Mouse (Mus musculus) hindbrain, embryonic 11.5 days (tissue): ENCODE data around the gene Sh3pxd2b. TPM values are rescaled to one million over a fixed set of nuclear protein-coding genes. Genes with fewer than 3 reads are reported as not detected.

Experiments
- ATAC-seq: fragments of 200-750 bp; cut with Nextera tagmentation; 2 replicates; pipeline ENCODE4 v1.8.0; 2017; ENCODE audit warnings: mild to moderate bottlenecking, moderate TSS enrichment, moderate library complexity; ENCODE audit not compliant: low FRiP score
- DNase-seq: peaks from one replicate; pipeline ENCODE4 v3.0.0-alpha.2; 2015; ENCODE audit warnings: low spot score
- H3K27ac ChIP-seq: fragments of 300-500 bp; sonication (generic); 2 replicates; pipeline ENCODE4 v1.5.1; 2014; ENCODE audit warnings: mild to moderate bottlenecking, low read depth, low read length
- H3K27me3 ChIP-seq: fragments of 300-500 bp; sonication (generic); 2 replicates; pipeline ENCODE4 v1.6.1; 2014; ENCODE audit warnings: mild to moderate bottlenecking, low read length, moderate library complexity, mixed read lengths; ENCODE audit not compliant: control insufficient read depth, insufficient read depth
- H3K36me3 ChIP-seq: fragments of 300-500 bp; sonication (generic); 2 replicates; pipeline ENCODE4 v1.6.1; 2014; ENCODE audit warnings: mild to moderate bottlenecking, low read length, moderate library complexity, mixed read lengths; ENCODE audit not compliant: control insufficient read depth, insufficient read depth
- H3K4me1 ChIP-seq: fragments of 300-500 bp; sonication (generic); replicated peaks from 2 replicates; pipeline ENCODE4 v1.6.1; 2014; ENCODE audit warnings: low read length, mixed read lengths; ENCODE audit not compliant: control insufficient read depth, insufficient read depth
- H3K4me2 ChIP-seq: fragments of 300-500 bp; sonication (generic); replicated peaks from 2 replicates; pipeline ENCODE4 v1.6.1; 2014; ENCODE audit warnings: mild to moderate bottlenecking, low read depth, low read length
- H3K4me3 ChIP-seq: fragments of 300-500 bp; sonication (generic); 2 replicates; pipeline ENCODE4 v1.5.1; 2014; ENCODE audit warnings: low read depth, low read length
- H3K9ac ChIP-seq: fragments of 300-500 bp; sonication (generic); 2 replicates; pipeline ENCODE4 v1.6.1; 2014; ENCODE audit warnings: low read depth, low read length
- H3K9me3 ChIP-seq: fragments of 300-500 bp; sonication (generic); 2 replicates; pipeline ENCODE4 v1.6.1; 2016; ENCODE audit warnings: low read length; ENCODE audit not compliant: control insufficient read depth
- WGBS: fragments of 180-500 bp; shearing (Covaris S2); extraction: QIAGEN DNeasy Blood & Tissue Kit; methylation state at CpG from one replicate; pipeline ENCODE4 v1.1.7; 2014; 5-methylcytosine and 5-hydroxymethylcytosine counted together
- polyA plus RNA-seq: library from polyadenylated mRNA; unstranded; fragments of >200 nt; fragmentation: Nextera tagmentation; extraction: Ambion mirVana; gene quantifications from 2 replicates; pipeline ENCODE4 v1.2.1, GENCODE M21; 2014

The Sh3pxd2b gene
- polyA plus RNA-seq, 1 experiment from 2014 or later = 24.2 TPM

DNA sequence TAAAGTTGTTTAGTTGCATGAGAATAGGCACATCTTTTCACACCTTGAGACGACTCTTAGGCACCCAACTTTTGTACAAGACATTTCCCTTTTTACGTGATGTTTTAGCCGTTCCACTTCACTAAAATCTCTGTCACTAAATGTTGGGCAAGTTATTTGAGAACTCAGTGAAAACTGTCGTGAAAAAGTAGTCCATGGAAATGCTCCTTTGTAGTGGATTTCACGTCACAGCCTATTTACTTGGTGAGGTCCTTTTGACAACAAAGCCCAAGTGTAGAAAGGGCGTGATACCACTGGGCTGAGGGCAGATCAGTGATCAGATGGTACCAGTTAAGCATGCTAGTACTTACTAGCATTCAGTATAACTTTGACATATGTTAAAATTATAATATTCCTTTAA is 108.7 kb downstream of the Sh3pxd2b start:
- no peaks in the 10 kb centered on the region for H3K4me1 ChIP-seq
- H3K4me2 ChIP-seq = peak overlapping the region; percentile 87
- peak overlapping the region; percentile 97 for H3K9ac ChIP-seq
- peak overlapping the region; percentile 95 for H3K4me3 ChIP-seq
- H3K36me3 ChIP-seq = no peaks in the 10 kb centered on the region
- WGBS = 15% methylated on average over 6 of the region's 6 CpGs
- peak; percentile 45 for DNase-seq
- no peak overlapping the region for H3K27ac ChIP-seq
- H3K27me3 ChIP-seq = no peaks in the 10 kb centered on the region
- H3K9me3 ChIP-seq = no peaks in the 10 kb centered on the region
- no peak for ATAC-seq

DNA sequence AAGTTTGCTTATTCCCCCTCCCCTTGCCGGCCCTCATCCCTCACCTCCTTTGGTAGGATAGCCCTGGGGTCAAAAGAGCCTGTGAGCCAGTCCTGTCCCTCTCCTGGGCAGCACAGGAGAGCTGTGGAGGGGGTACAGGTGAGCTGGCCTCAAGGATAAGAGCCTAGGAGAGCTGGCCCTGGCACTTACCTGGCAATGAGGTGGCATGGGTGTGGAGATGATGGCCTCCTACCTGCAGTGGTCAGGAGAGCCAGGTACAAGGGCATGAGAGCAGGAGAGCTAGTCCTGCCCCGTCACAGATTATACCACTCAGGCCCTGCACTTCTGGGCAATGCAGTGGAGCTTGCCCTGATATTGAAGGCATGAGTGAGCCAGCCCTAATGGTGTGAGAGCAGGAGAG is 116.7 kb downstream of the Sh3pxd2b start:
- WGBS = 70% methylated on average over 2 of the region's 2 CpGs
- H3K9me3 ChIP-seq = no peaks in the 10 kb centered on the region
- no peak overlapping the region for H3K4me3 ChIP-seq
- ATAC-seq (no peak), DNase-seq (no peak)
- no peak overlapping the region for H3K4me2 ChIP-seq
- no peak overlapping the region for H3K9ac ChIP-seq
- H3K4me1 ChIP-seq = no peaks in the 10 kb centered on the region
- no peaks in the 10 kb centered on the region for H3K36me3 ChIP-seq
- H3K27ac ChIP-seq = no peak overlapping the region
- no peaks in the 10 kb centered on the region for H3K27me3 ChIP-seq

DNA sequence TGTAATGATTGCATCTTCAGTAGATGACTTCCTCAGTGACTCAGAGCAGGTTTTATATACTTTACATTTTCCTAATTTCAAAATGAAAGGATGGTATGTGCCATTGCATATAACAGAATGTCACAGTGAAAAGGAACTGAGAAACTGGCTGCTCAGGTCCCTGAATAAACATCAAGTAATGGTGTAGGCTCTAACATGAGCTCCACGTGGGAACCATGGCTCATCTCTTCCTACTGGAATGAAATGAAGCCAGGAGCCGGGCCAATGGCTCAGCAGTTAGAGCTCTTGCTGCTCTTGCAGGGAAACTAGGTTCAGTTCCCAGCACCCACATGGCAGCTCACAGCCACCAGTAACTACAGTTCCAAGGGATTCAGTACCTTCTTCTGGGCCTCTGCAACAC is 124.3 kb downstream of the Sh3pxd2b start:
- H3K9ac ChIP-seq = no peak overlapping the region
- no peaks in the 10 kb centered on the region for H3K9me3 ChIP-seq
- WGBS = 82% methylated on average over 2 of the region's 2 CpGs
- H3K4me1 ChIP-seq = no peaks in the 10 kb centered on the region
- no peaks in the 10 kb centered on the region for H3K27me3 ChIP-seq
- H3K4me2 ChIP-seq = no peak overlapping the region
- ATAC-seq = no peak
- H3K36me3 ChIP-seq = no peaks in the 10 kb centered on the region
- no peak overlapping the region for H3K4me3 ChIP-seq
- no peak for DNase-seq
- no peak overlapping the region for H3K27ac ChIP-seq

DNA sequence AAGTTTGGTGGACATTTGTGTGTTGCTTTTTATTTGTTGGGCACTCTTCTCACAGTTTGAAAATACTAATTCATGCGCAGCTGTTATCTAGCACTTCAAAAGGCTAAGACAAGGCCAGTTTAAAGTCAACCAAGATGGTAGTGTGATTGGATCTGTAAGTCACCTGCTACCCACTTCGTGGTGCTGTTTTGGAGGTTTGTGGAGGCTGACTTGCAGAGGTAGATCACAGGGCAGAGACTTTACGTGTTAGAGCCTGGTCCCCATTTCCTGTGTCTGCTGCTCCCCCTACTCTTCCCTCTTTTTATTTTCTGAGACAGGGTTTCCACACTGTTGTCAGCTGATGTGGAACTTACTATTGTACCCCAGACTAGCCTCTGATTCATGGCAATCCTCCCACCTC is 127.1 kb downstream of the Sh3pxd2b start:
- H3K4me2 ChIP-seq = no peak overlapping the region
- H3K4me1 ChIP-seq = no peaks in the 10 kb centered on the region
- no peaks in the 10 kb centered on the region for H3K36me3 ChIP-seq
- H3K27ac ChIP-seq = no peak overlapping the region
- H3K9ac ChIP-seq = no peak overlapping the region
- no peaks in the 10 kb centered on the region for H3K9me3 ChIP-seq
- DNase-seq (no peak), ATAC-seq (no peak)
- H3K27me3 ChIP-seq = no peaks in the 10 kb centered on the region
- 94% methylated on average over 3 of the region's 3 CpGs for WGBS
- no peak overlapping the region for H3K4me3 ChIP-seq

DNA sequence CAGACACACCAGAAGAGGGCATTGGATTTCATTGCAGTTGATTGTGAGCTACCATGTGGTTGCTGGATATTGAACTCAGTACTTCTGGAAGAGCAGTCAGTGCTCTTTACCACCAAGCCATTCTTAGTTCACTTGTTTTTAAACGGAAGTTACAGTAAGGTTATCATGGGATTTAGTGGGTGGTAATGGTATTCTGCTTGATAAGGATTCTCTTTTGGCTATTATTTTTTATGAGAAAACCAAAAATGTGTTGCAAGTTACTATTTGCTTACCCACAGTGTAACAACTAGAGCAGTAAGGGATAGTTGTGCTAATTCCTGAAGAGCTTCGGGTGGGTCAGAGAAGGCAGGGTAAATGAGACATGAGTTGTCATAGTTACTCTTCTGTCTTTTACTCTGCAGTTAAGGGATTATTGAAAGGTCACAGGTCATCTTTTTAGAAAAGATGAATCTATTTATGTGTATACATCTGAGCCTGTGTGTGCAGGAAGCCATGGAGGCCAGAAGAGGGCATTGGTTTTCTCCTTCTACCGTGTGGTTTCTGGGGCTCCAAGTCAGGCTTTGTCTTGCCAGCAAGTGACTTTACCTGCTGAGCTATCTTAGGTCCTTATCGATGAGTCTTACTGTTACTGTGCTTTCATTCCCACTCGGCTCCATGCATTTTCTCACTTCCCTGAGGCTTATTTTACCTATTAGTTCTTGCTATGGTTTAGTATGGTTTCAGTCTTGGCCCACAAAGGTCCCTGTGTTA is 128.0 kb downstream of the Sh3pxd2b start:
- DNase-seq (no peak), ATAC-seq (no peak)
- 81% methylated on average over 5 of the region's 5 CpGs for WGBS
- Histone ChIP-seq H3K9ac (no peak overlapping the region), H3K9me3 (no peaks in the 10 kb centered on the region), H3K4me1 (no peaks in the 10 kb centered on the region), H3K36me3 (no peaks in the 10 kb centered on the region), H3K4me2 (no peak overlapping the region), H3K27ac (no peak overlapping the region), H3K4me3 (no peak overlapping the region), H3K27me3 (no peaks in the 10 kb centered on the region)

Other genes with a start within 250 kb of the Sh3pxd2b start
- not detected in 2 replicates for gene Il9r, start 147.5 kb upstream of the Sh3pxd2b start, polyA plus RNA-seq
- gene Snrnp25, start 142.4 kb upstream of the Sh3pxd2b start, polyA plus RNA-seq = 82.5 and 84.2 TPM in 2 replicates
- 19.1 and 21.0 TPM in 2 replicates for gene Rhbdf1, start 125.5 kb upstream of the Sh3pxd2b start, polyA plus RNA-seq
- gene Mpg, start 121.3 kb upstream of the Sh3pxd2b start, polyA plus RNA-seq = 28.6 and 29.0 TPM in 2 replicates
- gene Nprl3, start 80.1 kb upstream of the Sh3pxd2b start, polyA plus RNA-seq = 28.9 and 31.4 TPM in 2 replicates
- 3,064 and 3,380 TPM in 2 replicates for gene Hba-x, start 71.4 kb upstream of the Sh3pxd2b start, polyA plus RNA-seq
- gene Hba-a1, start 64.3 kb upstream of the Sh3pxd2b start, polyA plus RNA-seq = 2,798 and 2,861 TPM in 2 replicates
- gene Hbq1b, start 60.9 kb upstream of the Sh3pxd2b start, polyA plus RNA-seq = 6.7 and 7.2 TPM in 2 replicates
- gene Hba-a2, start 51.3 kb upstream of the Sh3pxd2b start, polyA plus RNA-seq = 5,394 and 5,453 TPM in 2 replicates
- gene Hbq1a, start 47.8 kb upstream of the Sh3pxd2b start, polyA plus RNA-seq = not detected in 2 replicates
- 65.5 and 73.2 TPM in 2 replicates for gene Ubtd2, start 107.5 kb downstream of the Sh3pxd2b start, polyA plus RNA-seq
- gene Efcab9, start 184.3 kb downstream of the Sh3pxd2b start, polyA plus RNA-seq = 0.28 TPM in 1 of 2 replicates, not detected in the other
- gene Stk10, start 185.5 kb downstream of the Sh3pxd2b start, polyA plus RNA-seq = 1.3 and 2.3 TPM in 2 replicates